Mouse (Mus musculus): ENCODE data around the gene Gorab. TPM values are rescaled to one million over a fixed set of nuclear protein-coding genes. Genes with fewer than 3 reads are reported as not detected.
A peak's percentile ranks its signal among the peaks of the same experiment; 100 is the strongest.

Gene Gorab
- total and polyA plus RNA-seq, 3 experiments: 0.64 to 11.9 (median 8.1) TPM

- Histone ChIP-seq H3K4me3 (ENCODE audit: low read depth, low read length) (no peak overlapping the region), H3K9me3 (replicated peaks) (no peaks in the 10 kb centered on the region), H3K4me1 (ENCODE audit: insufficient read depth, low read depth, low read length) (no peaks in the 10 kb centered on the region), H3K27me3 (ENCODE audit: insufficient read depth, low read length) (0 out of 2 replicates have a peak, but pooled peaks cover 2% of the 10 kb centered on the region), H3K36me3 (replicated peaks) (no peaks in the 10 kb centered on the region)
- DNase-seq (ENCODE audit: low spot score): no peak
- ATAC-seq (ENCODE audit: extremely low read depth, insufficient number of reproducible peaks, low FRiP score, poor library complexity, severe bottlenecking): no peak
- TF ChIP-seq GATA2 (IDR thresholded peaks at IDR 0.05; ENCODE audit: borderline replicate concordance, low read depth, low read length): no peak
- TF ChIP-seq CTCF (IDR thresholded peaks at IDR 0.05; ENCODE audit: low read depth, low read length): no peak
- TF ChIP-seq GATA1 (IDR thresholded peaks at IDR 0.05; ENCODE audit: borderline replicate concordance, low read length): no peak
Observed at GRCm38 (mm10) chr1:163355626-163356156, 47.8 kb downstream of the Gorab start.

- TF ChIP-seq POLR2AphosphoS5 (IDR thresholded peaks at IDR 0.05; ENCODE audit: insufficient replicate concordance, low read depth, low read length) (no peak), GATA2 (IDR thresholded peaks at IDR 0.05; ENCODE audit: borderline replicate concordance, low read depth, low read length) (no peak), CTCF (IDR thresholded peaks at IDR 0.05; ENCODE audit: low read depth, low read length) (no peak), GATA1 (IDR thresholded peaks at IDR 0.05; ENCODE audit: borderline replicate concordance, low read length) (no peak), TAL1 (conservative IDR thresholded peaks at IDR 0.05; ENCODE audit: low read depth, low read length) (no peak)
- ATAC-seq (ENCODE audit: extremely low read depth, insufficient number of reproducible peaks, low FRiP score, poor library complexity, severe bottlenecking): no peak
Observed at GRCm38 (mm10) chr1:163350988-163351387, 52.5 kb downstream of the Gorab start.

GRCm38 (mm10) chr1:163345541-163345940 lies 57.9 kb downstream of the Gorab start:
- TF ChIP-seq CTCF (IDR thresholded peaks at IDR 0.05; ENCODE audit: low read depth, low read length) (no peak), TAL1 (conservative IDR thresholded peaks at IDR 0.05; ENCODE audit: low read depth, low read length) (no peak), POLR2AphosphoS5 (IDR thresholded peaks at IDR 0.05; ENCODE audit: insufficient replicate concordance, low read depth, low read length) (no peak), GATA2 (IDR thresholded peaks at IDR 0.05; ENCODE audit: borderline replicate concordance, low read depth, low read length) (no peak), GATA1 (IDR thresholded peaks at IDR 0.05; ENCODE audit: borderline replicate concordance, low read length) (no peak)
- DNase-seq (ENCODE audit: low spot score): no peak
- no peak for ATAC-seq (ENCODE audit: extremely low read depth, insufficient number of reproducible peaks, low FRiP score, poor library complexity, severe bottlenecking)

More at GRCm38 (mm10) chr1:163350988-163351387, 52.5 kb downstream of the Gorab start:
- no peaks in the 10 kb centered on the region for H3K4me1 ChIP-seq (ENCODE audit: insufficient read depth, low read depth, low read length)
- H3K4me3 ChIP-seq (ENCODE audit: low read depth, low read length): no peak overlapping the region
- no peaks in the 10 kb centered on the region for H3K9me3 ChIP-seq (replicated peaks)
- DNase-seq (ENCODE audit: low spot score): no peak
- no peaks in the 10 kb centered on the region for H3K27me3 ChIP-seq (ENCODE audit: insufficient read depth, low read length)
- H3K36me3 ChIP-seq (replicated peaks): no peaks in the 10 kb centered on the region

GRCm38 (mm10) chr1:163344931-163345330 lies 58.5 kb downstream of the Gorab start:
- TF ChIP-seq GATA1 (IDR thresholded peaks at IDR 0.05; ENCODE audit: borderline replicate concordance, low read length): no peak
- no peak for TF ChIP-seq GATA2 (IDR thresholded peaks at IDR 0.05; ENCODE audit: borderline replicate concordance, low read depth, low read length)
- no peak for TF ChIP-seq POLR2AphosphoS5 (IDR thresholded peaks at IDR 0.05; ENCODE audit: insufficient replicate concordance, low read depth, low read length)
- TF ChIP-seq TAL1 (conservative IDR thresholded peaks at IDR 0.05; ENCODE audit: low read depth, low read length): no peak
- TF ChIP-seq CTCF (IDR thresholded peaks at IDR 0.05; ENCODE audit: low read depth, low read length): peak; percentile 29; the same call in 1 of the 2 replicates
- Histone ChIP-seq H3K4me3 (ENCODE audit: low read depth, low read length) (no peak overlapping the region), H3K4me1 (ENCODE audit: insufficient read depth, low read depth, low read length) (no peaks in the 10 kb centered on the region), H3K36me3 (replicated peaks) (no peaks in the 10 kb centered on the region), H3K9me3 (replicated peaks) (no peaks in the 10 kb centered on the region), H3K27me3 (ENCODE audit: insufficient read depth, low read length) (no peaks in the 10 kb centered on the region)
- DNase-seq (ENCODE audit: low spot score) (no peak), ATAC-seq (ENCODE audit: extremely low read depth, insufficient number of reproducible peaks, low FRiP score, poor library complexity, severe bottlenecking) (0 out of 2 replicates have a peak, but pooled peaks have one; percentile 15)

More at GRCm38 (mm10) chr1:163345541-163345940, 57.9 kb downstream of the Gorab start:
- no peaks in the 10 kb centered on the region for H3K9me3 ChIP-seq (replicated peaks)
- H3K4me1 ChIP-seq (ENCODE audit: insufficient read depth, low read depth, low read length): no peaks in the 10 kb centered on the region
- H3K36me3 ChIP-seq (replicated peaks): no peaks in the 10 kb centered on the region
- no peak overlapping the region for H3K4me3 ChIP-seq (ENCODE audit: low read depth, low read length)
- H3K27me3 ChIP-seq (ENCODE audit: insufficient read depth, low read length): no peaks in the 10 kb centered on the region

- no peak for TF ChIP-seq GATA2 (IDR thresholded peaks at IDR 0.05; ENCODE audit: borderline replicate concordance, low read depth, low read length)
- no peak for TF ChIP-seq CTCF (IDR thresholded peaks at IDR 0.05; ENCODE audit: low read depth, low read length)
- TF ChIP-seq TAL1 (conservative IDR thresholded peaks at IDR 0.05; ENCODE audit: low read depth, low read length): no peak
- TF ChIP-seq POLR2AphosphoS5 (IDR thresholded peaks at IDR 0.05; ENCODE audit: insufficient replicate concordance, low read depth, low read length): no peak
- Histone ChIP-seq H3K36me3 (replicated peaks) (no peaks in the 10 kb centered on the region), H3K4me3 (ENCODE audit: low read depth, low read length) (no peak overlapping the region), H3K9me3 (replicated peaks) (no peaks in the 10 kb centered on the region), H3K4me1 (ENCODE audit: insufficient read depth, low read depth, low read length) (no peaks in the 10 kb centered on the region), H3K27me3 (ENCODE audit: insufficient read depth, low read length) (no peaks in the 10 kb centered on the region)
- no peak for ATAC-seq (ENCODE audit: extremely low read depth, insufficient number of reproducible peaks, low FRiP score, poor library complexity, severe bottlenecking)
- no peak for DNase-seq (ENCODE audit: low spot score)
Observed at GRCm38 (mm10) chr1:163339219-163339561, 64.3 kb downstream of the Gorab start.

DNA sequence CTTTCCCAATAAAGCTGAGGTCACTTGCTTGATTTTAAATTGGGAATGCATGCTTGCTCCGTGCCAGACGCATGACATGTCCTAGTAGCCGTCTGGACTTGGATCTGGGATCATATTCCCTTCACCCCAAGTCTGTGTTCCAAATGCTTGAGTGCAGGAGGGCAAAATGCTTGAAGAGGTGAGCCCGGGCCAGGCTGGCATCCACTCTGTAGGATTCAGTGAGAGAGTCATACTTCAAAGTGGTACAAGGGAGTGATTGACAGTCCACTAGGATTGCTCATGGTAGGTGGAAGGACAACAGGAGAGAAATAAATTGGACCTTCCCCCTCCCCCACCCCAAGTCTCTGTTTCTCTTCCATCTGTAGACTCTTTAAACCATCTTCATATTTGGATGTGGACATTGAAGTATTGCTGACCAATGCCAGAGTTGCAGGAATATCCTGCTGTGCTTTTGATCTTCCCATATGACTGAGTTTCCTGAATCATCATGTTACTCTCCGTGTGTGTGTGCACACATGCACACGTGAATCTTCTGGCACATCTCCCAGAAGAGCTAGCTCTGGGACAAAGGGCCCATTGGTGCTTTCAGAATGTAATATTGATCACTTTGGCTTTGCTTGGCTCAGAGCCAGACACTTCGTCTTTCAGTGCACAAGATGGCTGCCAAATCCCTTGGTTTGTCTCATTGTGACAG lies 64.8 kb downstream of the Gorab start:
- no peak overlapping the region for H3K4me3 ChIP-seq (ENCODE audit: low read depth, low read length)
- TF ChIP-seq GATA2 (IDR thresholded peaks at IDR 0.05; ENCODE audit: borderline replicate concordance, low read depth, low read length) (no peak), TAL1 (conservative IDR thresholded peaks at IDR 0.05; ENCODE audit: low read depth, low read length) (no peak), GATA1 (IDR thresholded peaks at IDR 0.05; ENCODE audit: borderline replicate concordance, low read length) (no peak), CTCF (IDR thresholded peaks at IDR 0.05; ENCODE audit: low read depth, low read length) (no peak), POLR2AphosphoS5 (IDR thresholded peaks at IDR 0.05; ENCODE audit: insufficient replicate concordance, low read depth, low read length) (no peak)
- H3K9me3 ChIP-seq (replicated peaks): no peaks in the 10 kb centered on the region
- DNase-seq (ENCODE audit: low spot score) (no peak), ATAC-seq (ENCODE audit: extremely low read depth, insufficient number of reproducible peaks, low FRiP score, poor library complexity, severe bottlenecking) (no peak)
- H3K36me3 ChIP-seq (replicated peaks): no peaks in the 10 kb centered on the region
- no peaks in the 10 kb centered on the region for H3K27me3 ChIP-seq (ENCODE audit: insufficient read depth, low read length)
- no peaks in the 10 kb centered on the region for H3K4me1 ChIP-seq (ENCODE audit: insufficient read depth, low read depth, low read length)

Data from G1E (cell line).